Mouse (Mus musculus): ENCODE data around the gene Sstr2. TPM values are rescaled to one million over a fixed set of nuclear protein-coding genes. Genes with fewer than 3 reads are reported as not detected.

Sstr2 gene
- polyA plus RNA-seq, 1 experiment: 0.30 TPM

DNA sequence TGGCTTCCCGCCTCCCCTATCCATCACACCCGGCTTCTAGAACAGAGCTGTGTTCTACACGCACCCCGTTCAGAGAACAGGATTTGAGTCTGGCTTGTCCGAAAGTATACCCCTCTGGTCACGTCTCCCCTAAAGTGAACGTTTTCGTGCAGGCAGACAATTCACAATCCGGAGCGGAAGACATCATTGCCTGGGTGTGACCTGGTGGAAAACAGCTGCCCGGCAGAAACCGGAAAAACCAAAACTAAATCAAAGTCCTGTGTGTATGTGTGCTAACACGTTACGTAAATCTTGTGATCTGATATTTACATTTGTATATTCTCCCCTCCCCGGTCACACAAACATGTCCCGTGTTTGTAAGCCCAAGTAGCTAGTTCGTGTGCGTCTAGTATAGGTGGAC, 6.3 kb downstream of the Sstr2 start:
- Histone ChIP-seq H3K36me3 (ENCODE audit: control insufficient read depth, insufficient read depth) (no peaks in the 10 kb centered on the region), H3K4me3 (ENCODE audit: insufficient read depth, poor library complexity, severe bottlenecking) (no peak overlapping the region), H3K79me2 (ENCODE audit: control insufficient read depth, insufficient read depth) (no peaks in the 10 kb centered on the region), H3ac (ENCODE audit: control insufficient read depth, insufficient read length, low read depth) (no peak overlapping the region), H3K79me3 (ENCODE audit: low read depth) (no peaks in the 10 kb centered on the region), H3K27me3 (ENCODE audit: control insufficient read depth, insufficient read depth, insufficient read length) (no peaks in the 10 kb centered on the region)
- TF ChIP-seq CTCF (IDR thresholded peaks at IDR 0.05; ENCODE audit: control insufficient read depth, insufficient read depth, insufficient read length) (no peak), FOSL1 (IDR thresholded peaks at IDR 0.05; ENCODE audit: insufficient read depth, low read length, poor library complexity, severe bottlenecking) (no peak), MAX (IDR thresholded peaks at IDR 0.05) (no peak), MYOD1 (IDR thresholded peaks at IDR 0.05; ENCODE audit: control insufficient read depth, insufficient read length, low read depth) (no peak), CEBPB (IDR thresholded peaks at IDR 0.05; ENCODE audit: low read depth) (no peak), USF1 (IDR thresholded peaks at IDR 0.05; ENCODE audit: low read depth) (no peak), MYOG (IDR thresholded peaks at IDR 0.05; ENCODE audit: control insufficient read depth, extremely low read depth, insufficient read length) (no peak)

DNA sequence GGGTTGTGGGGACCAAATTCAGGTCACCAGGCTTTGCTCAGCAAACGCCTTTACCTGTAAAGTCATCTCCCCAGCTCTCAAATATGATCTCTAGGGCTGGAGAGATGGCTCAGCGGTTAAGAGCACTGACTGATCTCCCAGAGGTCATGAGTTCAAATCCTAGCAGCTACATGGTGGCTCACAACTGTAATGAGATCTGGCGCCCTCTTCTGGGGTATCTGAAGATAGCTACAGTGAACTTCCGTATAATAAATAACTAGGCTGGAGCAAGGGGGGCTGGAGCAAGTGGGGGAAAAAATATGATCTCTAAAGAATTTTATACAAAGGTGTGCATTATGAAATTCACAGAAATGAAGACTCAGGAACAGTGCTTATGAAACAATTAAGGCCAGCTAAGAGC, 8.6 kb downstream of the Sstr2 start:
- Histone ChIP-seq H3K36me3 (ENCODE audit: control insufficient read depth, insufficient read depth) (no peaks in the 10 kb centered on the region), H3K4me3 (ENCODE audit: insufficient read depth, poor library complexity, severe bottlenecking) (no peak overlapping the region), H3K79me2 (ENCODE audit: control insufficient read depth, insufficient read depth) (no peaks in the 10 kb centered on the region), H3ac (ENCODE audit: control insufficient read depth, insufficient read length, low read depth) (no peak overlapping the region), H3K27me3 (ENCODE audit: control insufficient read depth, insufficient read depth, insufficient read length) (no peaks in the 10 kb centered on the region), H3K79me3 (ENCODE audit: low read depth) (no peaks in the 10 kb centered on the region)
- TF ChIP-seq MYOG (IDR thresholded peaks at IDR 0.05; ENCODE audit: control insufficient read depth, extremely low read depth, insufficient read length) (no peak), USF1 (IDR thresholded peaks at IDR 0.05; ENCODE audit: low read depth) (no peak), CTCF (IDR thresholded peaks at IDR 0.05; ENCODE audit: control insufficient read depth, insufficient read depth, insufficient read length) (no peak), MYOD1 (IDR thresholded peaks at IDR 0.05; ENCODE audit: control insufficient read depth, insufficient read length, low read depth) (no peak), FOSL1 (IDR thresholded peaks at IDR 0.05; ENCODE audit: insufficient read depth, low read length, poor library complexity, severe bottlenecking) (no peak), CEBPB (IDR thresholded peaks at IDR 0.05; ENCODE audit: low read depth) (no peak)

DNA sequence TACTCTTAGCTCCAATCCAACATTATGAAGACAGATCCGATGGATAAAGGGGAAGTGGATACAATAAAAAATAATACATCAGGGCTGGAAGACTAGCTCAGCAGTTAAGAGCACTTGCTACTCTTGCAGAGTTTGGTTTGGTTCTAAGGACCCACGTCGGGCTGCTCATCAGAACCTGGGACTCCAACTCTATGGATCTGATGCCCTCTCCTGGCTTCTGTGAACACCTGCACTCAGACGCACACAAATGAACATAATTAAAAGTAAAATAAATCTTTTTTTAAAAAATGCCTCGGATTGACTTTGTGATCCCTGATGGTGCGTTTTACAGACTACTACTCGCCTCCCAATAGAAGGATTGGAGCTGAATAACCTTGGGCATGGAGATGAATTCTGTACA, 11.5 kb downstream of the Sstr2 start:
- no peaks in the 10 kb centered on the region for H3K79me3 ChIP-seq (ENCODE audit: low read depth)
- no peaks in the 10 kb centered on the region for H3K36me3 ChIP-seq (ENCODE audit: control insufficient read depth, insufficient read depth)
- H3K27me3 ChIP-seq (ENCODE audit: control insufficient read depth, insufficient read depth, insufficient read length): no peaks in the 10 kb centered on the region
- no peak for TF ChIP-seq USF1 (IDR thresholded peaks at IDR 0.05; ENCODE audit: low read depth)
- no peak for TF ChIP-seq MYOD1 (IDR thresholded peaks at IDR 0.05; ENCODE audit: control insufficient read depth, insufficient read length, low read depth)
- no peak for TF ChIP-seq CTCF (IDR thresholded peaks at IDR 0.05; ENCODE audit: control insufficient read depth, insufficient read depth, insufficient read length)
- TF ChIP-seq FOSL1 (IDR thresholded peaks at IDR 0.05; ENCODE audit: insufficient read depth, low read length, poor library complexity, severe bottlenecking): no peak
- no peak for TF ChIP-seq MYOG (IDR thresholded peaks at IDR 0.05; ENCODE audit: control insufficient read depth, extremely low read depth, insufficient read length)
- TF ChIP-seq MAX (IDR thresholded peaks at IDR 0.05): no peak
- TF ChIP-seq CEBPB (IDR thresholded peaks at IDR 0.05; ENCODE audit: low read depth): no peak
- no peaks in the 10 kb centered on the region for H3K79me2 ChIP-seq (ENCODE audit: control insufficient read depth, insufficient read depth)
- H3K4me3 ChIP-seq (ENCODE audit: insufficient read depth, poor library complexity, severe bottlenecking): no peak overlapping the region
- H3ac ChIP-seq (ENCODE audit: control insufficient read depth, insufficient read length, low read depth): no peak overlapping the region

DNA sequence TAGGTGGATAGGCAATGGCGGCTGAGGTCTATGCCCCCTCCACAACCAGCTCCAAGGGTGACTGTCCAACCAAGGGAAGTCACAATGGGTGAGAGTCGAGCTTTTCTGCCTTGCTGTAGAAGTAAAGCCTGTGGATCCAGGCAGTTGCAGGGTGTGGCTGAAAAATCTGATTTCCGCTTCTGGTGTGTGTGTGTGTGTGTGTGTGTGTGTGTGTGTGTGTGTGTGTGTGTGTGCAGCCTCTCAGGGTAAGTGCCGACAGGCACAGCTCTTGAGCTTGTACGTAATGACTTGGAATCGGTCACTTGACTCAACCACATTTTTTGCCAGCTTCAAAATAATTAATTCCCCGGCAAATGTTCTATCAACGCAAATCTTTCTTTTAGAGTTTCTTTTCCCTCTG, 12.2 kb downstream of the Sstr2 start:
- Histone ChIP-seq H3K36me3 (ENCODE audit: control insufficient read depth, insufficient read depth) (no peaks in the 10 kb centered on the region), H3K79me3 (ENCODE audit: low read depth) (no peaks in the 10 kb centered on the region), H3K79me2 (ENCODE audit: control insufficient read depth, insufficient read depth) (no peaks in the 10 kb centered on the region), H3ac (ENCODE audit: control insufficient read depth, insufficient read length, low read depth) (no peak overlapping the region), H3K4me3 (ENCODE audit: insufficient read depth, poor library complexity, severe bottlenecking) (no peak overlapping the region), H3K27me3 (ENCODE audit: control insufficient read depth, insufficient read depth, insufficient read length) (no peaks in the 10 kb centered on the region)
- TF ChIP-seq CEBPB (IDR thresholded peaks at IDR 0.05; ENCODE audit: low read depth) (no peak), MYOG (IDR thresholded peaks at IDR 0.05; ENCODE audit: control insufficient read depth, extremely low read depth, insufficient read length) (no peak), USF1 (IDR thresholded peaks at IDR 0.05; ENCODE audit: low read depth) (no peak), FOSL1 (IDR thresholded peaks at IDR 0.05; ENCODE audit: insufficient read depth, low read length, poor library complexity, severe bottlenecking) (no peak), CTCF (IDR thresholded peaks at IDR 0.05; ENCODE audit: control insufficient read depth, insufficient read depth, insufficient read length) (no peak), MYOD1 (IDR thresholded peaks at IDR 0.05; ENCODE audit: control insufficient read depth, insufficient read length, low read depth) (no peak)

DNA sequence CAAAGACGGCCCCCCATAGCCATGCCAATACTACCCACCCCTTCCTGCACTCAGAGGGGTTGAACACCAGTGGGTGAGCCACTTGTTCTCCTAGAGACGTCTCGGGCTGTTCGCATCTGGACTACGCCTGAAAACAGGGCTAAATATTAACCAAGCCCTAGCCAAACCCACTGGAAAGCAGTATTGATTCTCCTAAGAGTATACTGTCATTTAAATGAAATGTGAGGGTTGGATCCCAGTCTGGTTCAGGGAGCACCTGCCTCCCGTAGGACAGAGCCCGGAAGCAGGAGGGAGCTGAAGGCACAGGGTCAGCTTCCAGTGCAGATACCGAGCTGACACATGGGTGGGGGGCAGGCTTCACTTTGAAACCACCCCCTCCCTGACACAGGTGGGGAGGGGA, 12.7 kb downstream of the Sstr2 start:
- no peaks in the 10 kb centered on the region for H3K79me3 ChIP-seq (ENCODE audit: low read depth)
- H3K4me3 ChIP-seq (ENCODE audit: insufficient read depth, poor library complexity, severe bottlenecking): no peak overlapping the region
- no peak overlapping the region for H3ac ChIP-seq (ENCODE audit: control insufficient read depth, insufficient read length, low read depth)
- no peaks in the 10 kb centered on the region for H3K36me3 ChIP-seq (ENCODE audit: control insufficient read depth, insufficient read depth)
- no peaks in the 10 kb centered on the region for H3K27me3 ChIP-seq (ENCODE audit: control insufficient read depth, insufficient read depth, insufficient read length)
- no peaks in the 10 kb centered on the region for H3K79me2 ChIP-seq (ENCODE audit: control insufficient read depth, insufficient read depth)
- no peak for TF ChIP-seq CEBPB (IDR thresholded peaks at IDR 0.05; ENCODE audit: low read depth)
- TF ChIP-seq USF1 (IDR thresholded peaks at IDR 0.05; ENCODE audit: low read depth): no peak

DNA sequence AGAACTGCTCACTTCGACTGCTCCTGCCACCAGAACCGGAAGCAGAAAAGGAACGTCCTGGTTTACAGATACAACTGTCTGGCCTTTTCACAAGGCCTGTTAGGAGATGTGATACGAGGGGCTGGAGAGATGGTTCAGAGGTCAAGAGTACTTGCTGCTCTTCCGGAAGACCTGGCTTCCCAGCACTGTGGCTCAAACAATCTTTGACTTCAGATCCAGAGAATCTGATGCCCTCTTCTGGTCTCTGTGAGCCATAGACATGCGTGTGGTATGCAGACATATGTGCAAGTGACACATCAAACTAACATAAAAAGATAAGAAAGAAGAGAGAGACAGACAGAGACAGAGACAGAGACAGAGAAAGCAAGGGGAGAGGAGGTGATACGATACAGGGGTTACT, 13.2 kb downstream of the Sstr2 start:
- Histone ChIP-seq H3K27me3 (ENCODE audit: control insufficient read depth, insufficient read depth, insufficient read length) (no peaks in the 10 kb centered on the region), H3ac (ENCODE audit: control insufficient read depth, insufficient read length, low read depth) (no peak overlapping the region), H3K36me3 (ENCODE audit: control insufficient read depth, insufficient read depth) (no peaks in the 10 kb centered on the region), H3K4me3 (ENCODE audit: insufficient read depth, poor library complexity, severe bottlenecking) (no peak overlapping the region), H3K79me3 (ENCODE audit: low read depth) (no peaks in the 10 kb centered on the region), H3K79me2 (ENCODE audit: control insufficient read depth, insufficient read depth) (no peaks in the 10 kb centered on the region)
- TF ChIP-seq CEBPB (IDR thresholded peaks at IDR 0.05; ENCODE audit: low read depth) (no peak), MAX (IDR thresholded peaks at IDR 0.05) (no peak), FOSL1 (IDR thresholded peaks at IDR 0.05; ENCODE audit: insufficient read depth, low read length, poor library complexity, severe bottlenecking) (no peak), CTCF (IDR thresholded peaks at IDR 0.05; ENCODE audit: control insufficient read depth, insufficient read depth, insufficient read length) (no peak), MYOG (IDR thresholded peaks at IDR 0.05; ENCODE audit: control insufficient read depth, extremely low read depth, insufficient read length) (no peak), MYOD1 (IDR thresholded peaks at IDR 0.05; ENCODE audit: control insufficient read depth, insufficient read length, low read depth) (no peak), USF1 (IDR thresholded peaks at IDR 0.05; ENCODE audit: low read depth) (no peak)

Data from C2C12 (cell line).